Mouse (Mus musculus): ENCODE data around the gene Cpm. TPM values are rescaled to one million over a fixed set of nuclear protein-coding genes. Genes with fewer than 3 reads are reported as not detected.

Cpm gene
- polyA plus RNA-seq, 1 experiment from 2014 or later = 4.6 TPM

GRCm38 (mm10) chr10:117667663-117668507 lies 38.6 kb downstream of the Cpm start:
- H3K4me1 ChIP-seq (replicated peaks; ENCODE audit: control insufficient read depth, insufficient read depth, low read length) = peaks cover 7% of the 10 kb centered on the region
- H3K4me2 ChIP-seq (ENCODE audit: low read length) = no peak overlapping the region
- H3K27me3 ChIP-seq (replicated peaks; ENCODE audit: control insufficient read depth, insufficient read depth, low read length) = no peaks in the 10 kb centered on the region
- H3K27ac ChIP-seq (ENCODE audit: low read length) = no peak overlapping the region
- H3K36me3 ChIP-seq (ENCODE audit: control insufficient read depth, insufficient read depth) = no peaks in the 10 kb centered on the region
- H3K4me3 ChIP-seq (replicated peaks; ENCODE audit: low read length) = no peak overlapping the region
- no peak for ATAC-seq
- no peaks in the 10 kb centered on the region for H3K9me3 ChIP-seq (ENCODE audit: control insufficient read depth, low read length)
- 96% methylated on average over 28 of the region's 28 CpGs for WGBS
- no peak overlapping the region for H3K9ac ChIP-seq (replicated peaks; ENCODE audit: low read depth, low read length)

- no peak for ATAC-seq
- no peak overlapping the region for H3K4me3 ChIP-seq (replicated peaks; ENCODE audit: low read length)
- H3K36me3 ChIP-seq (ENCODE audit: control insufficient read depth, insufficient read depth) = no peaks in the 10 kb centered on the region
- no peak overlapping the region for H3K9ac ChIP-seq (replicated peaks; ENCODE audit: low read depth, low read length)
- H3K4me1 ChIP-seq (replicated peaks; ENCODE audit: control insufficient read depth, insufficient read depth, low read length) = peaks cover 8% of the 10 kb centered on the region
- H3K27me3 ChIP-seq (replicated peaks; ENCODE audit: control insufficient read depth, insufficient read depth, low read length) = no peaks in the 10 kb centered on the region
- 90% methylated on average over 10 of the region's 10 CpGs for WGBS
- H3K27ac ChIP-seq (ENCODE audit: low read length) = no peak overlapping the region
- no peaks in the 10 kb centered on the region for H3K9me3 ChIP-seq (ENCODE audit: control insufficient read depth, low read length)
- no peak overlapping the region for H3K4me2 ChIP-seq (ENCODE audit: low read length)
Measured at GRCm38 (mm10) chr10:117668546-117669300, 39.4 kb downstream of the Cpm start.

- no peaks in the 10 kb centered on the region for H3K27me3 ChIP-seq (replicated peaks; ENCODE audit: control insufficient read depth, insufficient read depth, low read length)
- no peak overlapping the region for H3K4me2 ChIP-seq (ENCODE audit: low read length)
- H3K27ac ChIP-seq (ENCODE audit: low read length) = no peak overlapping the region
- no peaks in the 10 kb centered on the region for H3K36me3 ChIP-seq (ENCODE audit: control insufficient read depth, insufficient read depth)
- H3K9me3 ChIP-seq (ENCODE audit: control insufficient read depth, low read length) = no peaks in the 10 kb centered on the region
- peaks cover 6% of the 10 kb centered on the region for H3K4me1 ChIP-seq (replicated peaks; ENCODE audit: control insufficient read depth, insufficient read depth, low read length)
- WGBS = 70% methylated on average over 10 of the region's 10 CpGs
- no peak overlapping the region for H3K4me3 ChIP-seq (replicated peaks; ENCODE audit: low read length)
- H3K9ac ChIP-seq (replicated peaks; ENCODE audit: low read depth, low read length) = no peak overlapping the region
- no peak for ATAC-seq
Measured at GRCm38 (mm10) chr10:117669449-117670090, 40.3 kb downstream of the Cpm start.

- no peaks in the 10 kb centered on the region for H3K36me3 ChIP-seq (ENCODE audit: control insufficient read depth, insufficient read depth)
- no peak overlapping the region for H3K9ac ChIP-seq (replicated peaks; ENCODE audit: low read depth, low read length)
- H3K4me3 ChIP-seq (replicated peaks; ENCODE audit: low read length) = no peak overlapping the region
- peaks cover 6% of the 10 kb centered on the region for H3K4me1 ChIP-seq (replicated peaks; ENCODE audit: control insufficient read depth, insufficient read depth, low read length)
- H3K27ac ChIP-seq (ENCODE audit: low read length) = no peak overlapping the region
- no peaks in the 10 kb centered on the region for H3K27me3 ChIP-seq (replicated peaks; ENCODE audit: control insufficient read depth, insufficient read depth, low read length)
- no peaks in the 10 kb centered on the region for H3K9me3 ChIP-seq (ENCODE audit: control insufficient read depth, low read length)
- ATAC-seq = no peak
- 62% methylated on average over 3 of the region's 3 CpGs for WGBS
- no peak overlapping the region for H3K4me2 ChIP-seq (ENCODE audit: low read length)
Measured at GRCm38 (mm10) chr10:117670092-117670491, 40.8 kb downstream of the Cpm start.

GRCm38 (mm10) chr10:117670791-117671190 lies 41.5 kb downstream of the Cpm start:
- Histone ChIP-seq H3K9me3 (ENCODE audit: control insufficient read depth, low read length) (no peaks in the 10 kb centered on the region), H3K4me3 (replicated peaks; ENCODE audit: low read length) (no peak overlapping the region), H3K9ac (replicated peaks; ENCODE audit: low read depth, low read length) (no peak overlapping the region), H3K4me1 (replicated peaks; ENCODE audit: control insufficient read depth, insufficient read depth, low read length) (peaks cover 7% of the 10 kb centered on the region), H3K4me2 (ENCODE audit: low read length) (no peak overlapping the region), H3K27me3 (replicated peaks; ENCODE audit: control insufficient read depth, insufficient read depth, low read length) (no peaks in the 10 kb centered on the region), H3K36me3 (ENCODE audit: control insufficient read depth, insufficient read depth) (no peaks in the 10 kb centered on the region), H3K27ac (ENCODE audit: low read length) (no peak overlapping the region)
- WGBS = 90% methylated on average over 5 of the region's 5 CpGs
- no peak for ATAC-seq

- Histone ChIP-seq H3K27ac (ENCODE audit: low read length) (no peak overlapping the region), H3K9ac (replicated peaks; ENCODE audit: low read depth, low read length) (no peak overlapping the region), H3K4me1 (replicated peaks; ENCODE audit: control insufficient read depth, insufficient read depth, low read length) (peaks cover 11% of the 10 kb centered on the region), H3K4me3 (replicated peaks; ENCODE audit: low read length) (no peak overlapping the region), H3K36me3 (ENCODE audit: control insufficient read depth, insufficient read depth) (no peaks in the 10 kb centered on the region), H3K4me2 (ENCODE audit: low read length) (no peak overlapping the region), H3K9me3 (ENCODE audit: control insufficient read depth, low read length) (no peaks in the 10 kb centered on the region), H3K27me3 (replicated peaks; ENCODE audit: control insufficient read depth, insufficient read depth, low read length) (no peaks in the 10 kb centered on the region)
- no peak for ATAC-seq
- WGBS = 84% methylated on average over 9 of the region's 9 CpGs
Measured at GRCm38 (mm10) chr10:117671266-117671665, 42.0 kb downstream of the Cpm start.

- no peak overlapping the region for H3K4me3 ChIP-seq (replicated peaks; ENCODE audit: low read length)
- ATAC-seq = no peak
- WGBS = 86% methylated on average over 13 of the region's 13 CpGs
Measured at GRCm38 (mm10) chr10:117671930-117672666, 42.8 kb downstream of the Cpm start.

GRCm38 (mm10) chr10:117672693-117673092 lies 43.4 kb downstream of the Cpm start:
- no peak overlapping the region for H3K27ac ChIP-seq (ENCODE audit: low read length)
- H3K4me2 ChIP-seq (ENCODE audit: low read length) = no peak overlapping the region
- H3K9ac ChIP-seq (replicated peaks; ENCODE audit: low read depth, low read length) = no peak overlapping the region
- H3K27me3 ChIP-seq (replicated peaks; ENCODE audit: control insufficient read depth, insufficient read depth, low read length) = no peaks in the 10 kb centered on the region
- H3K4me1 ChIP-seq (replicated peaks; ENCODE audit: control insufficient read depth, insufficient read depth, low read length) = peaks cover 16% of the 10 kb centered on the region
- no peaks in the 10 kb centered on the region for H3K36me3 ChIP-seq (ENCODE audit: control insufficient read depth, insufficient read depth)
- H3K4me3 ChIP-seq (replicated peaks; ENCODE audit: low read length) = no peak overlapping the region
- no peaks in the 10 kb centered on the region for H3K9me3 ChIP-seq (ENCODE audit: control insufficient read depth, low read length)
- 14% methylated on average over 7 of the region's 7 CpGs for WGBS
- peak; percentile 49 for ATAC-seq

More at GRCm38 (mm10) chr10:117671930-117672666, 42.8 kb downstream of the Cpm start:
- Histone ChIP-seq H3K27me3 (replicated peaks; ENCODE audit: control insufficient read depth, insufficient read depth, low read length) (no peaks in the 10 kb centered on the region), H3K4me1 (replicated peaks; ENCODE audit: control insufficient read depth, insufficient read depth, low read length) (peaks cover 16% of the 10 kb centered on the region), H3K27ac (ENCODE audit: low read length) (no peak overlapping the region), H3K9ac (replicated peaks; ENCODE audit: low read depth, low read length) (no peak overlapping the region), H3K36me3 (ENCODE audit: control insufficient read depth, insufficient read depth) (no peaks in the 10 kb centered on the region), H3K9me3 (ENCODE audit: control insufficient read depth, low read length) (no peaks in the 10 kb centered on the region), H3K4me2 (ENCODE audit: low read length) (no peak overlapping the region)
